Mouse (Mus musculus): Measurements from ENCODE around the gene Arrb2.

DNA sequence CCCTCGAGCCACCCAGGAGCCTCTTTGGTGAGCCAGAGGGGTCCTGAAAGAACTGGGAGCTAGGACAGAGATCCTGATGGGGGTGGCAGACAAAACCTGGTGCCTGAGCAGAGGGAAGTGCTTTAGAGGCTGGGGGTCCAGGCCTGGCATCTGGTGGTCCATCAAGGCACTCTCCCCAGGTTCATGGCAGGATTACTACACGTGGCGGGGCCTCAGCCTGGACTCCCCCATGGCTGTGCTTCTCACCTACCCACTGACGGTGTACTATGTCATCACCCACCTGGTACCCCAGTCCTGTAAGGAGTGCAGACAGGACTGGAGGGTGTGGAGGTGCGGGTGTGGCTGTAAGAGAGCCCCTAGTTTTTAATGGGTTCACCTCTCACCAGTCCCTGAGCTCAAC lies 31.5 kb downstream of the Arrb2 start:
- TF ChIP-seq CTCF (IDR thresholded peaks at IDR 0.05; ENCODE audit: insufficient read depth, low read depth, low read length) (no peak), POLR2A (IDR thresholded peaks at IDR 0.05; ENCODE audit: insufficient read depth, low read depth, low read length) (no peak)

All from olfactory bulb, adult 2 months (tissue).